Mouse (Mus musculus): ENCODE data around the gene Gsc2.

Gsc2 gene

DNA sequence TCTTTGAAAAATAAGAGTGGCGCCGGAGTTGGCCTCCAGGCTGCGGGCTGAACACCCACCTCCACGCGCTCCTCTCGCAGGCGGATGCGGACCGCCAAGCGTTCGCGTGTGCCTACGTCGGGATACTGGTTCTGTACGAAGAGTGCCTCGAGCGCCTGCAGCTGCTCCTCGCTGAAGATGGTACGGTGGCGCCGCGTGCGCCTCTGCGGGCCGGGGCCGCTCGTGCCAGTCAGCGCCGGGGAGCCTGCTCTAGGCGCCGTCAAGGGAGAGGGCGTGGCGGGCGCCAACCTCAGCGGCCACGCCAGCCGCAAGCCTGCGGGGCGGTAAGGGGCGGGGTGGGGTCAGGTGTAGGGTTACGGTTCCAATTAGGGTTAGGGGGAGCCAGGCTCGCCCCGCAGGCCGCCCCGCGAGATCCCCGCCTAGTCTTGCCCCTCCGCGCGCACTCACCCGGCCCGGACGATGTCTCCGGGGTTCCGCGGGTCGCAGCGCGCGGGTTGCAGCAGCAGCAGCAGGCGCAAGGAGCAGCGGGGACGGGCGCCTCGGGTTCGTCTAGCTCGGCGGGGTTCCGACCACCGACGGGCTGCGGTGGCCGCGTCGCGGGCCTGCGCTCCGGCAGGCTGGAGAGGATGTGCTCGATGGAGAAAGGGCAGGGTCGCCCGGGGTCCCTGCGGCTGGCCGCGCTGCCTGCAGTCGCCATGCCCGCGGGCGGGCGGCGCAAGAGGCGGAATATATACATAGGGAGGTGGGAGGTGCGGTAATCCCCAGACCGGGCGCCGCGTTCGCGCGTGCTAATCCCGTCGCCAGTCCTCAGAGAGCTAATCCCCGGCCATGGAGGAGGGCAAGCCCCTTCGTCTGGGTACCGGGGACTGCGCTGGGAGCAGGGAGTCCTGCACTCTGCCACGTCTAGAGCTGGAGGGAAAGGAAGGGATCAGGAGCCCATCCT lies at the start of gene Gsc2:
TSS of gene Gsc2 (minus strand) at position 753 of the 943 bp plus-strand sequence.
- TF ChIP-seq GATA4 (IDR thresholded peaks at IDR 0.05; ENCODE audit: insufficient replicate concordance, low read length) = no peak

GRCm38 (mm10) chr16:17962091-17962490 lies 47.2 kb upstream of the Gsc2 start:
- no peak for TF ChIP-seq GATA4 (IDR thresholded peaks at IDR 0.05; ENCODE audit: insufficient replicate concordance, low read length)

- no peak for TF ChIP-seq GATA4 (IDR thresholded peaks at IDR 0.05; ENCODE audit: insufficient replicate concordance, low read length)
These were observed 36.8 kb upstream of the Gsc2 start for GRCm38 (mm10) chr16:17951618-17952017.

DNA sequence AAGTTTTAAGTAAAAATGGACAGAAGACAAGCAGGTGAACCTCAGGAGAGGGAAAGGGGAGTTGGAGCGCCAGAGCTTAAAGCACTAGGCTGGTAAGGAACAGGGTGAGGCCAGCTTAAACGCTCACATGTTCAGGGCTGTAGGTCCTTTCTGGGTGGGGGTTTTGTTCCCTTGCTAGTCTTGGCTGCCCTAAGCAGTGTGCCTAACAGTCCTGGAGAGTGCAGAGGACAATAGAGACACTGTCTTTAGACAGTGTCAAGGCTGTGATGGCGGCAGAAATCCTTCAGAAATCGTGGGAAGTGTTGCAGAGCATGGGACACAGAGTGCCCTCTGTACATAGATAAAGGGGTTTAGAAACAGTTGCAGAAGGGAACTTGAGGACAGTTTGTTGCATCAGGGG lies 35.2 kb upstream of the Gsc2 start:
- TF ChIP-seq GATA4 (IDR thresholded peaks at IDR 0.05; ENCODE audit: insufficient replicate concordance, low read length) = no peak

DNA sequence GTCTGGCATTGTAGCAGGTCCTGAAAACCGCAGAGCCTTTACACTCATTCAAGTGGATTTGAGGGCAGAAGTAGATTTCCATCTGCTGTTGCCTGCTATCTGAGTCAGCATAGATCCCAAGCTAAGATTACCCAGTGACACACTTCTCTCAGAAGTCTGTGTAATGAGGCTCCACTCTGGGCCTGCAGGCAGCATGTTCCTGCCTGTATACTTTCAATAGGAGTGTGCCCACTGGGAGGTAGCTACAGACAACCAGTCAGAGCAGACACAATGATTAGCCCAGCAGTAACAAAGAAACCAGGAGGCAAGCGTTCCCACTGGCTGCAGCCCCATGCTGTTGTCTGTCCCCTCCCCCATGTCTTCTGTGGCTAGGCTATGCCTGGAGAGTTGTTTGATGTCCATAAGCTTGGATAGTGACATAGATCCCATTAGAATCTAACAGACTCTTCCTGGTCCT lies 34.6 kb upstream of the Gsc2 start:
- TF ChIP-seq GATA4 (IDR thresholded peaks at IDR 0.05; ENCODE audit: insufficient replicate concordance, low read length) = no peak

DNA sequence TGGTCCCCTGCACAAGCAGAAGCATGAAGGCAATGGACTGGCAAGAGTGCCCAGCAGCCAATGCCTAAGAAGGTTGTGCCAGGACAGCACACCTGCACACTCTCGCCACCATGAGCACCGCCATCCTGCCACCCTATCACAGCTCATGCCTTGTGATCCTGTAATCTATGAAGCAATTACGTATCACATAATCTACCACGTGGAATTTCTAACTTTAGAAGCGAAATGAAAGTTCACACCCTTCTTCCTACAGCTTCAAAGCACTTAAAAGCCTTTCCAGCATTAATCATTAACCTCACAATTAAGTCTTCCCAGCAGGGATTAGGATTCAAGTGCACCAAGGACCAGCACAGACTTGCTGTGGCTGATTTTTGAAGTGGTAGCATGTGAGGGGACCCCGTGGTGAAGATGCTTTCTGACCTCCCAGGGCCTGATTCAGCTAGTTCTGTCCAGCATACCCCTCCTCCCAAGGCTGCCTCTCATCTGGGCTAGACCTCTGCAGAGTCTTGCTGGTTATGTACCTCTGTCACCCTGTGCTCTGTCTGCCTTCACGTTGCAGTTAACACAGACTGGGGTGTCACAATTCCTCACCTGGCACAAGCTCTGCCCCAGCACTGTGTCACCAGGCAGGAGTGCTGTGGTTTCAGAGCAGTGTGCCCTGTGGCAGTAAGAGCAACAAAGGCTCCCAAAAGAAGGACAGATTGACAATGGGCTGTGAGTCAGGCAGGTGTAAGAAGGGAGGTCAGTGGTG lies 30.4 kb upstream of the Gsc2 start:
- no peak for TF ChIP-seq GATA4 (IDR thresholded peaks at IDR 0.05; ENCODE audit: insufficient replicate concordance, low read length)

GRCm38 (mm10) chr16:17943466-17943865 lies 28.6 kb upstream of the Gsc2 start:
- no peak for TF ChIP-seq GATA4 (IDR thresholded peaks at IDR 0.05; ENCODE audit: insufficient replicate concordance, low read length)

GRCm38 (mm10) chr16:17939255-17939751 lies 24.4 kb upstream of the Gsc2 start:
- TF ChIP-seq GATA4 (IDR thresholded peaks at IDR 0.05; ENCODE audit: insufficient replicate concordance, low read length) = no peak

GRCm38 (mm10) chr16:17938821-17939220 lies 24.0 kb upstream of the Gsc2 start:
- TF ChIP-seq GATA4 (IDR thresholded peaks at IDR 0.05; ENCODE audit: insufficient replicate concordance, low read length) = no peak

- TF ChIP-seq GATA4 (IDR thresholded peaks at IDR 0.05; ENCODE audit: insufficient replicate concordance, low read length) = no peak
These were observed 23.3 kb upstream of the Gsc2 start for GRCm38 (mm10) chr16:17938187-17938586.

DNA sequence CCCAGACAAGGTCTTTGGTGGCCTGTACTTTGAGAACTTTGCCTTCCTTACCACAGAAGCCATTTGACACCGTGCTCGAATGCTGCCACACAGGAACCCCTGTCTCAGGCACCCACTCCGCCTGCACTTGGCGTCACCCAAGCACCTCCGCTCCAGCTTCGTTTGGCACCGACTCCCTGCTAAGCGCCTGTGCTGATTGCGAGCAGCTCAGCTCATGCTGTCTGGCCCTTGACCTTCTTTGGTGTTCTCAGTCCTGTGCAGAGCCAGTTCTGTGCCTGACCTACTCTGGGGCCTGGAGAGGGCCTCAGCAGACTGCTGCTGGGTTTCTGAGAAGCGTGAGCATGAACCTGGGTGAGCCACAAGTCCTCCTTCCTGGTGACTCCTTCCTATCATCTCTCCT lies 21.9 kb upstream of the Gsc2 start:
- TF ChIP-seq GATA4 (IDR thresholded peaks at IDR 0.05; ENCODE audit: insufficient replicate concordance, low read length) = no peak

GRCm38 (mm10) chr16:17934445-17934910 lies 19.6 kb upstream of the Gsc2 start:
- TF ChIP-seq GATA4 (IDR thresholded peaks at IDR 0.05; ENCODE audit: insufficient replicate concordance, low read length) = no peak

- no peak for TF ChIP-seq GATA4 (IDR thresholded peaks at IDR 0.05; ENCODE audit: insufficient replicate concordance, low read length)
These were observed 19.0 kb upstream of the Gsc2 start for GRCm38 (mm10) chr16:17933594-17934444.

DNA sequence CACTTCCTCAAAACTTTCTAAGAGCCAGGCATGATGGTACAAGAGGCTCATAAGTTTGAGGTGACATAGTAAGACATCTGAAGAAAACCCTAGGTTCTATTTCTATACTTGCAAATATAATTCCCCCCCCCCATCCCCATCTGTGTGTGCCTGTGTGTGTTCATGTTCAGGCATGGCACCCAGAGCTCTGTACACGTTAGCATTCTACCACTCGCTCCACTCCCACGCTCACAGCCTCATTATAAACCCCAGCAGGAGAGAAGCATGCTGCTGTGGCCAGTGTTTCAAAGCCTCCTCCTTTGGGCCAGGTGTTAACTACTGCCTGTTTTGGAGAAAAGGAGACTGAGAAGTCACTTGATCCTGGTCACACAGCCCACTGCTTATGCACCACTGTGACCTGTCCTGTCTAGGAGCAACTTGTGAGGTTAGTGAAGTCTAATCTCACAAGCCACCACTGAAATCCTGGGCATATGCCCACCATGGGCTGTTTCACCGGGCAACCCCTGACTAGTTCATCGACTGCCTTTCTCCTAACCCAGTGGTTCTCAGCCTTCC lies 17.1 kb upstream of the Gsc2 start:
- TF ChIP-seq GATA4 (IDR thresholded peaks at IDR 0.05; ENCODE audit: insufficient replicate concordance, low read length) = no peak

Data from liver, adult (tissue).